Mouse (Mus musculus): ENCODE data around the gene Oprl1.

GRCm38 (mm10) chr2:181683381-181683780, 31.4 kb upstream of the Oprl1 start:
- TF ChIP-seq CTCF (IDR thresholded peaks at IDR 0.05; ENCODE audit: control insufficient read depth, insufficient read depth, insufficient read length) = no peak
- TF ChIP-seq CEBPB (IDR thresholded peaks at IDR 0.05; ENCODE audit: low read depth) = no peak
- no peak for TF ChIP-seq USF1 (IDR thresholded peaks at IDR 0.05; ENCODE audit: low read depth)
- no peak for TF ChIP-seq MYOG (IDR thresholded peaks at IDR 0.05; ENCODE audit: control insufficient read depth, extremely low read depth, insufficient read length)
- TF ChIP-seq MYOD1 (IDR thresholded peaks at IDR 0.05; ENCODE audit: control insufficient read depth, insufficient read length, low read depth) = no peak
- TF ChIP-seq MAX (IDR thresholded peaks at IDR 0.05) = no peak

All from C2C12 (cell line).